Mouse (Mus musculus): ENCODE data around the gene Gc. TPM values are rescaled to one million over a fixed set of nuclear protein-coding genes. Genes with fewer than 3 reads are reported as not detected.

Gene Gc
- polyA plus RNA-seq, 1 experiment from 2014 or later = not detected

Other genes starting within 250 kb of the Gc start
- gene Npffr2, start 69.5 kb upstream of the Gc start, polyA plus RNA-seq (2015; fragmentation: Nextera tagmentation; extraction: Ambion mirVana) = 0.42 and 0.69 TPM in 2 replicates

All from neural tube, embryonic 15.5 days (tissue).